Mouse (Mus musculus): ENCODE results near the gene Nmu. TPM values are rescaled to one million over a fixed set of nuclear protein-coding genes. Genes with fewer than 3 reads are reported as not detected.

Gene Nmu
- total RNA-seq (2021), result not detected

DNA sequence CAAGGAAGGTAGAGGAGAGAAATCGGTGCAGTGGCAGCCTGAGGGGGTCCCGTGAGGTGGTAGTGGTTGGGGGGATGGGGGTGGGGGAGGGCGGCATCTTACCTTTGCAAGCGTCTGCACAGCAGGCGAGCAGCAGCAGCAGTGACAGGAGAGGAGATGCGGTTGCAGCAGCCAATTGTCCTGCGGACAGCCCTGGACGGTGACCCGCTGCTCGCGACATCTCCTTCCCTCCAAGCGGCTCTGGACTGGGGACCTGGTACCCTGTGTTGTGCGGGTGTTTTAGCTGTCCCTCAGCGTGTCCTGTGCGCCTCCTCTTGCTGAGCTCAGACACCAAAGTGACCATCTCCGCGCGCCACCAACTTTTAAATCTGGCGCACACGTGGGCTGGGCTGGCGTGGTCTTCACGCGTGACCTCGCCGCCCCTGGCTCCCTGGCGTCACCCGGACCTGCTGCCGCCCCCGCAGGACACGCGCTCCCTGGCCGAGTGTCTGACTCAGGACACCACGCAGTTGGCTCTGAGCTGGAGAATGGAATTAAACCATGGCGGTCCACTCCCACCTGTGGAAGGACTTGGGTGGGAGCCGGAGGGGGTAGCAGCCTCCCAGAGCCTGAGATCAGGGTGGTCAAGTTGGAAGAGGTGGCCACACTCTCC is at the start of gene Nmu:
TSS of gene Nmu (minus strand) at position 336 of the 652 bp plus-strand sequence.
- peak; percentile 7 for DNase-seq

GRCm38 (mm10) chr5:76411697-76412096 is 48.1 kb upstream of the Nmu start:
- DNase-seq, result no peak

- DNase-seq, result no peak
Observed at GRCm38 (mm10) chr5:76394382-76394781, 30.8 kb upstream of the Nmu start.

GRCm38 (mm10) chr5:76389041-76389795 is 25.6 kb upstream of the Nmu start:
- DNase-seq, result no peak

DNA sequence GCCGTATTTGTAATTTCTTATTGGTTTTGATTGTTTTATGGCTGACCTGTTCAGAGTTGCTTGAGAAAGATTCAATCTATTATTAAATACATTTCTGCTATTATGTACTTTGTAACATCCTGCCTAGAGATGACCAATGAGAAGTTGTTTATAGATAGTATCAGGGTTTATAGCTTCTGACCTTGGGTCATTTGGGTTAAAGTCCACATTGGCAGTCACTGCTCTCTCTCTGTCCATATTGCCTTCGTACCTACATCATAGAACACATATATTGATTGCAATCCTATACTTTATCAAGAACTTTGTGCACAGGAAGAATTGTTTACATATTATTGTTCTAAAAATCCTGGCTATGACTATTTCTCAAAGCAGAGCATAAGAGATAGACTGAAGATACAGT is 24.9 kb upstream of the Nmu start:
- DNase-seq, result no peak

DNA sequence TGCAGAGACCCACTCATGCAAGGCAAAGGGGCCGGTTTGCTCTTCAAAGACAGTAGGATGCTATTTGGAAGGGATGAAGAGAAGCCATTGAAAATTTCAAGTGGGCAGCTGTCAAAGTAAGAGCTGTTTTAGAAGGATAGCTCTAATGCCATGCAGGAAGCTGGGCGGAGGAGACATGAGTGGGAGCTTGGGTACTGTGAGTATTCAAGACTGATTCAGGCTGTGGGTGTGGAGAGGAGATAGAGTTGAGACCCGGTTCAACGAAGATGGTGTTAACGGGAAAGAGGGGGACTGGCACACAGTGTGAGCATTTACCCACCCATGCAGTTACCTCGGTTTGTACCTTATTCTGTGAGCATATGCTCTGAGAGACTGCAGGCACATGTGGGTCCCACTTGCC is 20.1 kb upstream of the Nmu start:
- DNase-seq, result no peak

DNA sequence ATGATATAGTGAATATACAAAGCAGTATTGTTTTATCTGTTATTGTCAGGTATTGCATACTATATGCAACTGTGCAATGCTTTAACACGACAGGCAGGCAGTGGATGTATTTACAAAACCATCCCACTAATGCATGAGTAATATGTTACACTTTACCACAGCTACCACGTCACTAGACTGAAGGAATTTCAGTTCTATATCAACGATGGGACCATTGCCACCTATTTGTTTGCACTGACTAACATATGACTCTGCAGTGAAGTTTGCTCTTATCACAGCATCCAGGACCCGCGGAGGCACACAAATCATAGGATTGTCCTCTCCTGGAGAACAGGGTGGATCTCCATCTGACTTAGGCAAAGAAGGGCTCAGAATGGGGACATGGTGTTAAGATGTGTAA is 18.2 kb upstream of the Nmu start:
- DNase-seq, result no peak

GRCm38 (mm10) chr5:76379216-76379615 is 15.6 kb upstream of the Nmu start:
- DNase-seq, result no peak

GRCm38 (mm10) chr5:76369215-76369840 is 5.7 kb upstream of the Nmu start:
- DNase-seq, result no peak

DNA sequence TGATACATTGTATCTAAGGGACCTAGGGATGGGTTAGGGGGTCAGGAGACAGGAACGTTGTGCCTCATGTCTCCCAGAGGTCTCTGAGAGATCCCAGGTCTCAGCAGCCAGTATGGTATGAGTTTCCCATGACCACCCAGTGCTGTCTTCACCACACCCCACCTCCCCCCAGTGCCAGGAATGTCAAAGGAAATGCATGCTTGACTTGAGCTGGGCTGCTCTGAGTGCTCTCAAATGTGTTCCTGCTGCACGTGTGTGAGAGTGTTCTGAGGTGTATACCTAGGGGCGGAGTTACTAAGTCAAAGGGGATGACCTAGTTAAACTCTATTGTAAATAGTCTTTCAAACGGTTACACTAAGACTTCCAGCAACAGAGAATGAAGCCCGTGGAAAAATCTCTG is 1.8 kb upstream of the Nmu start:
- no peak for DNase-seq

DNA sequence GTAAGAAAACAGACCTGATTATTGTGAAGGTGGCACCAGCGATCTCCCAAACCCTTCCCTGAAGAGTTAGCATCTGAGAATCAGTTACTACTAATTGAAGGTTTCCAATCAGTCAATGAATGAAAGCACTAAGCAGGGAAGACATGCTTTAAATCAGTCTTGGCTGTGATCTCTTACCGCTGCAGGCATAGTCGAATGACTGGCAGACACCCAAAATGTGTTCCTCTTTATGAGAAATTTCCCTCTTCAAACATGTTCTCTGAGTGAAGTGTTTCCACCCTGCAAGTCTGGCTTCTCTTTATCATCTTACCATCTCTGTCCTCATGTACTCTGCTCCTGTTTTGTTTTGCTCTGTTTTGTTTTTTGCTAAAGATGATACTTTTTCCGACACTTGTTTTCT is 2.8 kb downstream of the Nmu start:
- no peak for DNase-seq

GRCm38 (mm10) chr5:76360057-76360456 is 3.5 kb downstream of the Nmu start:
- DNase-seq, result no peak

- no peak for DNase-seq
Observed at GRCm38 (mm10) chr5:76351953-76352611, 11.5 kb downstream of the Nmu start.

GRCm38 (mm10) chr5:76351537-76351936 is 12.1 kb downstream of the Nmu start:
- DNase-seq, result no peak

GRCm38 (mm10) chr5:76346137-76346536 is 17.5 kb downstream of the Nmu start:
- DNase-seq, result no peak

GRCm38 (mm10) chr5:76340931-76341330 is 22.7 kb downstream of the Nmu start:
- no peak for DNase-seq

DNA sequence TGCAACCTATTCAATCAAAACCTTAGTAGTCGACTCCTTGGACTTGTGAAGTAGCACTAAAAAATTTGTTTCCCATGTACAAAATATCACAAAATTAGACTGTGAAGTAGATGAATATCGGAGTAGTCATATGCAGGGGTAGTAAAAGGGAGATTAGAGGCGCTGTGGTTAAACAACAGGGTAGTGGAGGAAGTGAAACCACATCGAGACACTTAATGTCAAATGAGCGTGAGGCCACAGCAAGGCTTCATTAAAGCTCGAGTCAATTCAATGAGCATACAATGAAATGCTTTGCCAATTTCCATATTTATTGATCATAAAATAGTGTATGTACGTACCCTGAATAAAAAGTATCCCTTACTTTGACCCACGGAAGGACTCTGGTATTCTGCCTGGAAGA is 26.5 kb downstream of the Nmu start:
- no peak for DNase-seq

DNA sequence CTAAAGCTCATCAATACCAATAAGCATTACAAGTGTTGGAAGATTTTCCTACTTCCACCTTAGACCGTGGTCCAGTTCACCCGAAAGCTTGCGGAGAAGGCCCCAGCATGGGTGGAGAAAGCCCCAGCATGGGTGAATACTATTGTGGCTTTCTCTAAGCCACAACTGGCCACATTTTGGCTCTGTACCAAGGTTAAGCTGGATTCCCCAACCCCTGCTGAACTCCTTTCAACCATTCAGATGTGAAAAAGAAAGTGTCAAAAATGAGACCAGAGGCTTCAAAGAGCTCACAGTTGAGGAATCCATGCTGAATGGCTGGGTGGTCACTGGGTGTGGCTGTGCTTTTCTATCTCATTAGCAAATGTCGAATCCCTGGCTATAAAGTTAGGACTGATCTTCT is 29.8 kb downstream of the Nmu start:
- no peak for DNase-seq

GRCm38 (mm10) chr5:76330953-76331352 is 32.6 kb downstream of the Nmu start, which contains the start of gene Pdcl2:
Gene Pdcl2 (minus strand): TSS chr5:76331156.
- DNase-seq, result no peak

DNA sequence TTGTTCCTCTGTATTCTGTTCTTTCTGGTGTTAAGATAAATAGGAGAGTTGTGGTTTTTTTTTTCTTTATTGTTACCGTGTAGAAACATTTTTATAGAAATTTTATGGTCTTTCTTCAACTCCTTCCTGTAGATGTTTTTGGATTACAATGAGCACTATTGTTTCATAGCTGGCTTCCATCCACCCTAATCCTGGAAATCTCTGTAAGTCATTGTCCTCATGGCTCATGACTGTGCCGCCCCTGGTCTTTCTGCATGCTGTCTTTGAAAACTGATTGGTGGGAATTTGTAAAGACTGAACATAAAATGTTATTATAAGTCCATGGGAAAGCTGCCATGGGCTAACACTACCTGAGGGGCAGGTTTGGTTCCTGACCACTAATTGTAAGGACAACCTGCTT is 36.3 kb downstream of the Nmu start:
- no peak for DNase-seq

DNA sequence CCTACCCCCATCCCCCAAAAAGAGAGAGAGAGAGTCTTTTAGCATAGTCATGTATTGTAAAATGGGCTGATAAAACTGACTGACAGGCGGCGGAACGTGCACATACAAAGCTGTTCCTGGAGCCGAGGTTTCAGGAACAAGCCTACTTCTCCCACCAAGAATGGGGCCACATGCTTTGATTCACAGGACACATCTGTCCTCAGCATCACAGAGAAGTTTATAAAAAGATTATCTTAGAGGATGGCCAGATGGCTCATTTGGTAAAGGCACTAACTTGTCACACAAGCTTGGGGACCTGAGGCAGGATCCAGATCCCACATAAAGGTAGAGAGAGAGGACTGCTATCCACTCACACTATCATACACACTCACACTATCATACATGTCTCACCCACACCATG is 38.5 kb downstream of the Nmu start:
- DNase-seq, result no peak

DNA sequence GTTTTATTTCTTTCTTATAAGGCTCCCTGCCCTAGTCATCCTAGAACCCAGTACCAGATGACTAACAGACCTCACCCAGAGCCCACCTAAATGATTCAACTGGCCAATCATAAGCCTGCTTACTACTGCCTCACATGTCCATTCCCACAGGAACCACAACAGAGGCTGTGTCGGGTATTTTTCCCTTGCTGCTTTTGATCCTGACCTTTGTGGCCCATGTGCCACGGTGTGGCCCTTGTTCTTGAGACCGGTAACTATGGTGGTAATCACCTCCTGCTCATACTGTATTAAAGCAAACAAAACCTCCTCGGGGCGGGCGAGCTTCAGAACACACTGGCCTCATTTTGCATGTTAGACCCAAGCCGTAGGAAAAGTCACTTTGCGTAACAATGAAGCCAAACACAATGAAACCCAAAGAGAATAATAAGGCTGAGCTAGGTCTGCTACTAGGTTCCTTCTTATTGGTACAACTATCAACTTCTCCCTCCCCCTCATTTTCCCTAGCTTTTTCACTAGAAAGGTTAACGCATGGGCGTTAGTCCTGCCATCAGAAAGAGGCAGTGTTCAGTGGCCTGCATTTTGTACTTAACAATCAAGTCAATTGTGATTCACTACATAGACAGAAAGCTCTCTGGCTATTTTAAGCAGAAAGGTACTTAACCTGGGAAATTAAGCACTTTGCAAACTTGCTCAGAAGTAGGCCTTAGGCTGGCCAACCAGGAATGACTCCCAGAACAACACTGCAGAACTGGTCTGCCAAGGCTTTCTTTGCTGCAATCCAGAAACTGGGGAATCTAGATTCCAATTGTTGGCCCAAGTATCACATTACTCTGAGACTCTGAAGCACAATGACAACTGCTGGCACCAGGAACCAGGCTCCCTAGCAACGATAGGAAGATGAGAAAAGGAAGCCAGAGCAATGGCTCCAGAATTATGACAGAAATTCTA is 42.1 kb downstream of the Nmu start:
- no peak for DNase-seq

All from heart, postnatal 4 days (tissue).